ENCODE assay signal across 13 mouse cellular contexts in the genomic region with DNA sequence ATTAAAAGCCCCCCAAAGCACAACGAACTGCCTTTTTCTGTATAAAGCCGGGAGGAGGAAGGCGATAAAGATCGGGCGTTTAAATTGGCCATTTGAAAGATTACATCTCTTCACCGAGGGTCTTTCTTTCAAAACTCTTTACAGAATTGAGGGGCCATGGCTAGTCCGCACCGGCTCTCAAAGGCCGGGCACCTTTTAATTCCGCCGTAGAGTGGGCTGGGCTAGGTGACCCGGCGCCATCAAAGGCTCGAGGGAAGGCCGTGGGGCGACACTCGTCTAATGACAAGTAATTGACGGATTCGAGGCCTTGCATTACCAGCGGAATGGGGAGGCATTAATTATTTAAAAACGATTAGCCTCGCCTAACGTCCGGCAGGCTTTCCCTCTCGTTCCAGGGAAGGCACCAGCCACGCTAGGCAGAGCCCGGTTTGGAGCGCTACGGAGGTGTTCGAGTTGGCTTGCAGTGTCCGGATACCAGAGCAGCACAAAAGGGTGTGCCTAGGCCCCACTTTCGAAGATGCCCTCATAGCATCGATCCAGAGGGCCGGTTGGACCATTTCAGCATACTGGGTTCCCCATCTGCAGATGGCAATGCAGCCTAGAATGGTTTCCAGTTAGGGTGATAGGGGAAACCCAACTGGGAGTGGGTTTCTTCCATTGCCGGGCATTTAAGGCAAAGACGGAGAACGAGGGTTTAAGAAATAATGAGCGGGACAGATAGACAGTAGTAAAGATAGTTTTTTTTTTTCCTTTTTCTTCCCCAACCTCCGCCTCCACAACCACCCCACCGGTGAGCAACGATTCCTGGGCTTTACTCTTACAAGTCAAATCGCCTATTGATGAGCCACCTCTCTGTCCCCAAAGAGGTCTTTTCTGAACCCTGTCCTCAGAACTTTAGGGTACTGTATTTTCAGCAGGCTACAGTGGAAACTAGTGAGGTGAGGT. TPM values are rescaled to one million over a fixed set of nuclear protein-coding genes. Genes with fewer than 3 reads are reported as not detected.
A peak's percentile ranks its signal among the peaks of the same experiment; 100 is the strongest.
DNase-seq lines count a peak whose midpoint lies in the region; ATAC-seq lines count a peak whose summit lies in the region.
"Had no signal": no experiment of that assay in that cellular context is flagged by ENCODE, and none has a peak within 500 bp of the region (broad histone marks: within the 10 kb centered on the region; RNA-seq: fewer than 3 reads in every experiment).

No protein-coding gene starts in this region.

- ATAC-seq in liver, embryonic 16.5 days (ENCODE audit: low read depth): no peak
- no peak for ATAC-seq in stomach, embryonic 14.5 days (ENCODE audit: insufficient number of reproducible peaks, insufficient read depth, low FRiP score, low read depth)
- ATAC-seq in inflammation-experienced regulatory T-cells, adult 6 months: no peak

- WGBS in liver, embryonic 16.5 days (ENCODE audit: insufficient replicate concordance): 2% methylated on average over 42 of the region's 42 CpGs
- 2% methylated on average over 42 of the region's 42 CpGs for WGBS in stomach, embryonic 14.5 days

- peak; percentile 64 for DNase-seq in embryo, embryonic 10.5 days (ENCODE audit: low spot score)
- no peak for DNase-seq in embryo, embryonic 10 days (ENCODE audit: low spot score)
- peak; percentile 44 for DNase-seq in lung, adult 18-20 months
- DNase-seq in lung, postnatal 14 days: no peak
- no peak for DNase-seq in thymus, postnatal 25 days
- DNase-seq: adrenal gland, adult 2 months; cerebellum, adult 18-20 months; layer of hippocampus, postnatal 36 days; thymus, postnatal 4 days had no signal

- H3K4me2 ChIP-seq in liver, embryonic 16.5 days (ENCODE audit: low read depth, low read length): peak overlapping the region; percentile 43
- H3K4me2 ChIP-seq in stomach, embryonic 14.5 days (replicated peaks; ENCODE audit: low read depth, low read length): peak overlapping the region; percentile 51
- H3K4me2 ChIP-seq: embryonic facial prominence, embryonic 13.5 days had no signal

- no peaks in the 10 kb centered on the region for H3K9me3 ChIP-seq in liver, embryonic 16.5 days (replicated peaks; ENCODE audit: control insufficient read depth, low read length)
- no peaks in the 10 kb centered on the region for H3K9me3 ChIP-seq in stomach, embryonic 14.5 days (ENCODE audit: control insufficient read depth, low read depth, low read length)
- H3K9me3 ChIP-seq: embryonic facial prominence, embryonic 13.5 days had no signal

- H3K27me3 ChIP-seq in liver, embryonic 16.5 days (ENCODE audit: control insufficient read depth, insufficient read depth, low read depth, low read length): peaks cover 68% of the 10 kb centered on the region
- H3K27me3 ChIP-seq in stomach, embryonic 14.5 days (ENCODE audit: control insufficient read depth, insufficient read depth, low read length): peaks cover 63% of the 10 kb centered on the region

- H3K36me3 ChIP-seq in liver, embryonic 16.5 days (ENCODE audit: control insufficient read depth, insufficient read depth): no peaks in the 10 kb centered on the region
- H3K36me3 ChIP-seq in stomach, embryonic 14.5 days (ENCODE audit: control insufficient read depth, insufficient read depth, low read length): no peaks in the 10 kb centered on the region
- H3K36me3 ChIP-seq: embryonic facial prominence, embryonic 13.5 days had no signal

- peak overlapping the region; percentile 55 for H3K4me3 ChIP-seq in liver, embryonic 16.5 days (ENCODE audit: low read depth, low read length)
- H3K4me3 ChIP-seq in stomach, embryonic 14.5 days (ENCODE audit: low read depth, low read length): peak overlapping the region; percentile 41
- H3K4me3 ChIP-seq: embryonic facial prominence, embryonic 13.5 days had no signal

- no peaks in the 10 kb centered on the region; the same call in 1 of the 2 replicates for H3K4me1 ChIP-seq in liver, embryonic 16.5 days (ENCODE audit: control insufficient read depth, low read depth, low read length)
- no peaks in the 10 kb centered on the region for H3K4me1 ChIP-seq in stomach, embryonic 14.5 days (ENCODE audit: control insufficient read depth, insufficient read depth, low read length)

- H3K9ac ChIP-seq in liver, embryonic 16.5 days (ENCODE audit: low read depth, low read length): no peak overlapping the region
- H3K9ac ChIP-seq in stomach, embryonic 14.5 days (replicated peaks; ENCODE audit: low read depth, low read length): peak overlapping the region; percentile 63
- H3K9ac ChIP-seq: embryonic facial prominence, embryonic 13.5 days had no signal

- no peak overlapping the region for H3K27ac ChIP-seq in liver, embryonic 16.5 days (ENCODE audit: low read length)
- H3K27ac ChIP-seq in stomach, embryonic 14.5 days (ENCODE audit: low read length): peak overlapping the region; percentile 93
- H3K27ac ChIP-seq: embryonic facial prominence, embryonic 13.5 days had no signal

RNA-seq across cellular contexts. Expression of gene Foxa2, which starts 8.1 kb away (rescaled TPM):
- polyA plus RNA-seq in liver, embryonic 16.5 days (2015; fragmentation: Nextera tagmentation; extraction: Ambion mirVana): 2.9 and 3.8 TPM in 2 replicates
- 18.2 and 20.4 TPM in 2 replicates for polyA plus RNA-seq in stomach, embryonic 14.5 days (2014; fragmentation: Nextera tagmentation; extraction: Ambion mirVana)
- polyA plus RNA-seq in inflammation-experienced regulatory T-cells, adult 6 months (2017; shearing (Covaris generic)): not detected

Comparison
In these comparisons a context has a peak if more than half of its experiments do, and no peak if none do; other contexts are left out.
1. DNase-seq: peak in embryo, embryonic 10.5 days (single experiment) and lung, adult 18-20 months (2 of 2); none in embryo, embryonic 10 days (single experiment), lung, postnatal 14 days (single experiment) and thymus, postnatal 25 days (single experiment).